Mouse (Mus musculus) forelimb bud, embryonic 11.5 days (tissue): Measurements from ENCODE around the gene E2f3.

Experiments used
- DNase-seq: peaks from one replicate; pipeline ENCODE4 v3.0.0-alpha.2; 2012; ENCODE audit warnings: low read depth, low spot score

E2f3 gene

GRCm38 (mm10) chr13:29985855-29986755 lies at the start of gene E2f3:
E2f3 (minus strand) TSS chr13:29986063.
- peak; percentile 99 for DNase-seq

- DNase-seq, result no peak
These were observed 48.7 kb upstream of the E2f3 start for GRCm38 (mm10) chr13:30034540-30034939.

DNA sequence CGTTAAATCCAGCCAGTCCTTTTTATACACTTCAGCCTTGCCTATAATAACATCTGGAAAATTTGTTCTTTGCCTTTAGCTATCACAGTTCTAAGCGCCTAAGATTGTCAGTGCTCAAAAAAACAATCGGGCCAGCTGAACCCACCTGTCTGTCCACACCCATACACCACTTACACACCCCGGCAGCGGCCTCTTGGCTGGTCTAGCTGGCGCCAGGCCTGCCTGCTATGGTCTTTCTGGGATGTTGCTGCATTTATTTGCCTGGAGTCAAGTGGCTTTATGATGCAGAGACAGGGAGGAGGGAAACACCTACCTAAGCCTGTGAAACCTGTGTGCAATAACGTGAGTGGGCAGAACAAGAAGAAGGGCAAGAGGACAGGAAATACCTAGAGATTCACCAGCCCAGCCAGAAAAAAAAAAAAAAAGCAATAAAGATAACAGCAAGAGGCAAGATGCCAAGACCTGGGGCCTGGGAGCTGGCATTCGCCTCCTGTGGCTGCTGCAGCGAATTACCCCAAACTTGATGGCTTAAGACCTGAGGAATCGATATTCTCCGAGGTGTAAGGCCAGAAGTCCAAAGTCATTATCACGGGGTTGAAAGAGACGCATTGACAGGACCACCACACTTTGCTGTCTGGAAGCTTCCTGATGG lies 45.9 kb upstream of the E2f3 start:
- DNase-seq, result no peak

- DNase-seq, result no peak
These were observed 42.0 kb upstream of the E2f3 start for GRCm38 (mm10) chr13:30027841-30028240.

- DNase-seq, result no peak
These were observed 36.6 kb upstream of the E2f3 start for GRCm38 (mm10) chr13:30022487-30022886.

DNA sequence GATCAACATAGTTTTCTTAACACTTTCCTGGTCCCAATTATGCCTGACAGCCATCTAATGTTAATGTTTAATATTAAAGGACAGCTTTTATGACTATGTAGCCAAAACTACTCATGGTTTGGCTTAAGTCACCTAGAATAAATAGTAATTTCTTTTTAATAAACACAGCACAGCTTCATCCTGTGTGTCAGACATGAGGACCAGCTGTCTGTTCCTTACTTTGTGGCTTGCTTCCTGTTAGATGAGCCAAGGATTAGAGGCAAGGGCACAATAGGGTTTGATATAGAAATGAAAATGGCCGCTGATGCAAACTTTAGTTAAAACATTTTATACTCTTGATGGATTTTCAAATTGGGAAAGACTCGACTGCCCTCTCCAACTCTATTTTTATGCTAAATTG lies 32.7 kb upstream of the E2f3 start:
- DNase-seq, result no peak

GRCm38 (mm10) chr13:30017611-30018010 lies 31.7 kb upstream of the E2f3 start:
- DNase-seq, result no peak

- no peak for DNase-seq
These were observed 28.7 kb upstream of the E2f3 start for GRCm38 (mm10) chr13:30014576-30014975.

GRCm38 (mm10) chr13:30012226-30012625 lies 26.4 kb upstream of the E2f3 start:
- no peak for DNase-seq

- no peak for DNase-seq
These were observed 22.9 kb upstream of the E2f3 start for GRCm38 (mm10) chr13:30008738-30009137.

DNA sequence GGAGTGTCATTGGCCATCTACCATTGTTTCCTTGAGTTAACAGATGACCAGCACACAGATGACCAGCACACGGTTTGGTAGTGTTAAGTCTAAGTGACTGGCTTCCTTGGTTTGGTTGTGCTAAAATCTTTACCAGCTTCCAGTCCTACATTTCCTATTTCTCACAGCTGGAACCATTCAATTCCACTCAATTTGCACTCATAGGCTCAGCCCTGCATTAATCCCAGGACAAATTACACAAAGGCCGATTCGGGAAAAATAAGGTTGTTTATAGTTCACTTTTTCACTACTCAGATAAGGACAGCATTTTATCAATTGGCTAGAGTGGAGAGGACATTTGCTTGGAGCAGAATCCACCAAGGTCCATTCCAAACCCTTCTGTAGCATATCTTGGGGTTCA lies 19.6 kb upstream of the E2f3 start:
- DNase-seq, result no peak

DNA sequence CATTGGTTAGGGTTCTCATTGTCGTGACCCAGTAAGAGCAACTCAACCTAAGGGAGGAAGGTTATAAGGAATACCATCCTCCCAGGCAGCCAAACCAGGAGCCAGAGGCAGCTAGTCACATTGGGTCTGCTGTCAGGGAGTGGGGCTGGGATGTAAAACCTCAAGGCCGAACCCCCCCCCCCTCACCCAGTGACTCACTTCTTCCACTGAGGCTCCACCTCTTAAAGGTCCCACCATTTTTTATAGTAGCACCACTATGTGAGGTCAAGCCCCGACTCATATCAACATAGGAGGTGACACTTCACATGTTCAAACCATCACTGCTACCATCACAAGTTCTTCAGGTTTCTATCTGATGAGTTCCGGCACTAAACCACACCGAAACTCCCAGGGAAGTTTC lies 19.0 kb upstream of the E2f3 start:
- DNase-seq, result no peak

GRCm38 (mm10) chr13:30003169-30003568 lies 17.3 kb upstream of the E2f3 start:
- DNase-seq, result no peak

- DNase-seq, result peak; percentile 34
These were observed 15.2 kb upstream of the E2f3 start for GRCm38 (mm10) chr13:30001041-30001440.

GRCm38 (mm10) chr13:29987956-29988355 lies 2.1 kb upstream of the E2f3 start:
- DNase-seq, result no peak

DNA sequence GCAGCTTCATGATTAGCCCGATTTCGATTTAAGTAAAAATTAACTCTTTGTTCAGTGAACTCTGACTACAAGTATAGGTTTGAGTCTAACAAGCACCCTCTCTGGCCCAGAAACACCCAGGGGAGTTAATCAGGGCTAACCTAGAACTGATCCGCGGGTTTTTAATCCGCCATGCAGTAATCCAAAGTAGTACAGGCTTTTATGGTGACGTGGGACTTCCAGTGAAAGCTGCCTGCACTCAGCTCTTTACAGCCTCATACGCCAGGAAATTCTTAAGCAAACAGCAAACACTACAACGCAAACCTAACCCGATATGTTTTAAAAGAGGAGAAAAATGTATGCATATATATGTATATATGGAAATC lies 875 bp upstream of the E2f3 start:
- no peak for DNase-seq

DNA sequence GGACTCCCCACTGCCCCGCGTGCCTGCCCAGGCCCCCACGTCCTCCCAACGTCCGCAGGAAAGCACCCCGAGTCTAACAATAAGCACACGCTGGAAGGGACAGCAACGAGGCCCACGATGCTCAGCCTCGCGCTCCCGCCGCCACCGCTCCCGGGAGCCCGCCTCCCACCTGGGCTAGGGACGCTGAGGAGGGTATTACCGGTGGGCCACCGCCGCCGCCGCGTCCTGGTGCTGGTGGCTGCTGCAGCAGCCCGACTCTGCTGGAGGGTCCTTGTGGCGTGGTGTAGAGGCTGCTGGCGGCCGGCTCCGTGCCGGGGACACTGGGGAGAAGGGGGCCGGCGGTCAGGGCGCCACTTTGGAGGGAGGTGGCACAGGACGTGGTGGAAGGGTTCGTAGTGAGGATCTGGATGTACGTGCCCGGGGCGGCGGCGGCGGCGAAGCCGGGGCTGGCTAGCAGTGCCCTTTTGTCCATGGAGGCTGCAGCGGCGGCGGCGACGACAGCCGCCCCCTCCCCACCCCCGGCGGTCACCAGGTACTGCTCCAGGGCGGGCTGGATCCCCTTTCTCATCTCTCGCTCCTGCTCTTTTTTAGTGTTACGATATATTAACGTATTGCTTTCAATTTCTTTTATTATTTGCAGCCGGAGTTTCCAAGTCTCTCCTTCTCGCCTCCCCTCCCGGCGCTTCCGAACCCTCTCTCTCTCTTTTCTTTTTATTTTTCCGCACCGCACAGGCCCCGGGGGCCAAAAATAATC lies 585 bp downstream of the E2f3 start:
- DNase-seq, result no peak

DNA sequence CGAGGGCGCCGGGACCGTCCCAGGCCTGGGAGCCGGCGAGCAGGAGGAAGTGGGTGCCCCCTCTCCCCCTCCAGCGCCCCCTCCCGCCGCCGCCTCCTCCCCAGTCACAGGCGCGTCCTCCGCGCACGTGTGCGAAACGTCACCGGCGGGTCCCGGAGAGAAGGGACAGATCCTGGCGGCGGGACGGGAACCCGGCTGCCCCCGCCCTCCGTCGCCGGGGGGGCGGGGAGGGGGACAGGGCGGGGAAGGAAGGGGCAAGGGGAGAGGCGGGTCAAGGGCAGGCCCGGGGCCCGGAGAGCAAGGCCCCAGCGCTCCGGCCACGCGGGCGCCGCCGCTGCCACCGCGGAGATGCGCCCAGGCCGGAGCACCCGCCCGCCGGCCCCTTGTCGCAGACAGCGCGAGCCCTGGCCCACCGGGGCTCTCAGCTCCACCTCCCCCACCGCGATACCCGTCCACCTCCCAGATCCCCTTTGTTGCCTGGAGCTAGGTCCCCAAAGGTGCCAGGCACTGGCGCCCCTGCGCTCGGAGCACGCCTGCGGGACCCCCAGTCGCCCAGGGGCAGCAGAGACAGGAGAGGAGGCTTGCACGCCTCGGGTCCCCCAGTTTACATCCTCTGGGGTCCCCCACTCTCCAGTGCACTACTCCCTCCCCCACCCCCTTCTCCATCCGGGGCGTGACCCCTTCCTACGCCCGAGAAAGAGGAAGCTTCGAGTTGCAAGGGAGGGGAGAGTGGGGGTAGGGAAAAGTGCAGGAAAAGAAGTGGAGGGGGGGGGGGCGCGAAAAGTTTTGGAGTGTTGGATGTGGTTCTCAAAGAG lies 1.4 kb downstream of the E2f3 start:
- peak; percentile 72 for DNase-seq

- DNase-seq, result peak; percentile 28
These were observed 2.2 kb downstream of the E2f3 start for GRCm38 (mm10) chr13:29983523-29984191.

GRCm38 (mm10) chr13:29983037-29983436 lies 2.8 kb downstream of the E2f3 start:
- DNase-seq, result peak; percentile 11

DNA sequence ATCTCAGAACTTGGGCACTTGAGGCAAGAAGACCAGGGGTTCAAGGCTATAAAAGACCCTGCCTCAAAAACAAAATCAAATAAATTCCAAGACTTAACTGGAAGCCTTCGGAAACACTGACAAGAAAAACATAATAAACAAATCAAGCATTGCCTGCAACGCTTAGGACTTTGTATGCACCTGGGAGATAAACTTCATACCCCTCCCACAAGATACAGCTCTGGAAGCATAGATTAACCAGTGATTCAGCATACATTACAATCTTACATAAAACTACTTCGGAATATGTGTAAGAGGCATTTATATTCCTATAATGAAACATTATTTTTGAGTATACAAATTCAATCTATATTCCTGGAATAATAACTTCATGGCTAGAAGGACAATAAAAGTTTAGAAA lies 3.5 kb downstream of the E2f3 start:
- no peak for DNase-seq
